Mouse (Mus musculus) fat pad, adult 2 months (tissue): ENCODE measurements around the gene S100pbp.
"Not testable (repeated sequence)": the region's sequence is repeated elsewhere in the genome, so short reads cannot be mapped to it uniquely, and the experiment has no call there.

Source experiments
- DNase-seq: peaks from one replicate; pipeline ENCODE4 v3.0.0-alpha.2; 2011; ENCODE audit warnings: low read depth, low spot score; ENCODE audit errors: extremely low read depth

Gene S100pbp

GRCm38 (mm10) chr4:129221097-129222010, 31.8 kb upstream of the S100pbp start:
- DNase-seq = no peak

DNA sequence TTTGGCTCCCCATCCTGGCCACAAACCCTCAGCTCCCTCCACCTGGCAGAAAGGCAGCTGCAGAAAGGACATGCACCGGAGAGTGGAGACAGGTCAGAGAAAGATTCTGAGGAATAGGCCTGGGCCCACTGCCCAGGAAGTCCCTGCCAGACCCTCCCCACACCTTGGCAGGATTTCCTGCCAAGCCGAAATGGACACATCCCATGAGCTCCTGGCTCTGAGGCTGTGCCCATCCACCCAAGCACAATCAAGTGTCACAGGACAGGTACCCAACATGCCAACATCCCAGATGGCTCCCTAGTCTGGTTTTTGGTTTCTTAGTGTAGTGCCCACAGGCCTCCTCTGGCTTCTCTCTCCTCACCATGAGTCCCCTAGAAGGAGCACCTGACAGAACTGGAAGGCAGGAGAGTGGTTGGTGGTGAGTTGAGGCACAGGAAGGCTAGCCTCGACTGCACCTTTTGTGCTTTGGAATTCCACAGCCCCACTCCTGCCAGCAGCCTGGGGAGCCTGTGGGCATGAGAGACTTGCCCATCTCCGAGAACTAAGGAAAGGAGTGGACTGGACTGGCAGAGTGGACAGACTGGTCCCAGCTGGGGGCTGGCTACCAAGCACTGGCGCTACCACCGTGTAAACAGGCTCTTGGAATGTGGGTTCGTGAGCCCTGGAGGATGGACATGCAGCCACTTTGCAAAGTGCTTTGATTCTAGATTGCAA, 31.0 kb upstream of the S100pbp start:
- no peak for DNase-seq

GRCm38 (mm10) chr4:129219198-129219597, 29.7 kb upstream of the S100pbp start:
- DNase-seq = no peak

GRCm38 (mm10) chr4:129218569-129219175, 29.1 kb upstream of the S100pbp start:
- DNase-seq = no peak

DNA sequence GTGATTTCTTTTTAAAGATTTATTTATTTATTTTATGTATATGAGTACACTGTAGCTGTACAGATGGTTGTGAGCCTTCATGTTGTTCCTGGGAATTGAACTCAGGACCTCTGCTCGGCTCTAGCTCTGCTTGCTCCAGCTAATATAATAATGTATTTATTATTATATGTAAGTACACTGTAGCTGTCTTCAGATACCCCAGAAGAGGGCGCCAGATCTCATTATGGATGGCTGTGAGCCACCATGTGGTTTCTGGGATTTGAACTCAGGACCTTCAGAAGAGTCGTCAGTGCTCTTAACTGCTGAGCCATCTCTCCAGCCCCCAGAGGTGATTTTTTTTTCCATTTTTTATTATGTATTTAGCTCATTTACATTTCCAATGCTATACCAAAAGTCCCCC, 23.0 kb upstream of the S100pbp start:
- not testable (repeated sequence) for DNase-seq

DNA sequence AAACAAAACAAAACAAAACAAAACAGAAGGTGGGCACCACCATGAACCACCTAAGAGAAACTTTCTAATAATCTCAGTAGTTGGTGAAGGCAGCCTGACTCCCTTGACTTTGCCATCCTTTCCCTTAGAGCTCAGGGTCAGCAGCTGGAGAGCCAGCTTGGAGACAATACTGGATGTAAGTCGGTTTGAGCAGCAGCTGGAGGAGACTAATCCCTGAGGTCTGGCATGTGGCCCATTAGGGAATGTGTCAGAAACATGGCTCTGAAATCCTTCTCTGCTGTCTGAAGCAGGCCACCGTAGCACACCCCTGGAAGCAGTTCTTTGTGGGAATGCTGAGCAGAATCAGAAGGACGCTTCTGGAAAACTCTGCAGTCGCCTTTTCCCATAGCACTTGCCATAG, 21.9 kb upstream of the S100pbp start:
- no peak for DNase-seq

DNA sequence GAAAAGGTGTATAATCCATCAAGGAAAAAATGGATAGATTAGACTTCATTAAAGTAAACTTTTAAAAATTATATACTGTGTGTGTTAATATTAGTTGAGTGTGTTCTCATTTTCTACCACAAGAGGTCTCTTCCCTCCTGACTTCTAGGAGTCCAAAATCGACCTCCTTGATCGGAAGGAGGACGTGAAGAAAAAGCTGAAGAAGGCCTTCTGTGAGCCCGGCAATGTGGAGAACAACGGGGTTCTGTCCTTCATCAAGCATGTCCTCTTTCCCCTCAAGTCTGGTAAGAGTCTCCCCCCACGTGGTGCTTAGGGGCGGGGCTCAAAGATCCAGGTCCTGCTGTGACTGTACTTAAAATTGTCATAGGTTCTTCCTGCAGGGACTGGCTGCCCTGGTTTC, 20.0 kb upstream of the S100pbp start:
- DNase-seq = no peak

GRCm38 (mm10) chr4:129206792-129207191, 17.3 kb upstream of the S100pbp start:
- no peak for DNase-seq

- no peak for DNase-seq
These were observed 15.1 kb upstream of the S100pbp start for GRCm38 (mm10) chr4:129204655-129205054.

DNA sequence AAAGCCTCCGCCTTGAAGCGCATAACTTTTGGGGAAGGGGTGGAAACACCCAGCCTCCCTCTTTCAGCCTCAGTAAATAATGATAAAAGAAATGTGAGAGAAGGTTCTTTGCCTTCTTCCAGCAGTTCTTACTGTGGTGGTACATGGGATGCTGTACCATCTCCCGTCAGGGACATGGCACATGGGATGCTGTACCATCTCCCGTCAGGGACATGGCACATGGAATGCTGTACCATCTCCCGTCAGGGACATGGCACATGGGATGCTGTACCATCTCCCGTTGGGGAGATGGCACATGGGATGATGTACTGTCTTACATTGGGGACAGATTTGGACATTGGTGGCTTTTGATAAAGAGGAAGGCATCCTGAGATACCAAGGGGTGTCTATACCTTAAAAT, 8.0 kb upstream of the S100pbp start:
- no peak for DNase-seq

DNA sequence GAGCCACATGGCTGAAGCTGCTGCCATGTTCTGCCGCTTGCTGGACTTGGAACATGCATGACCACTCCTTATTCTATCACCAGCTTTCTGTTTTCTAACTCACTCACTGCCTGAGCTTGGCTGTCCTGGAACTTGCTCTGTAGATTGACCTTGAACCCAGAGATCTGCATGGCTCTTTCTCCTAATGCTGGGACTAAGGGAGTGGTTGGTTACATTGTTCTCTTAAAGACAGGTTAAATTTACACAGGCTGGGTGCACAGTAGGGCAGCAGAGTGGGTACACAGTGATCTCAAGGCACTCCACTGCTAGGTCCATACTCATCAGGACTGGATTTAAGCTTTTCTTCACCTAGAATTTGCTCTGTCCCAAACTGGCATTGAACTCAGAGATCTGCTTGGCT, 4.8 kb upstream of the S100pbp start:
- no peak for DNase-seq

- DNase-seq = no peak
These were observed 2.2 kb upstream of the S100pbp start for GRCm38 (mm10) chr4:129191691-129192090.

- DNase-seq = no peak
These were observed 1.0 kb upstream of the S100pbp start for GRCm38 (mm10) chr4:129190538-129190937.

DNA sequence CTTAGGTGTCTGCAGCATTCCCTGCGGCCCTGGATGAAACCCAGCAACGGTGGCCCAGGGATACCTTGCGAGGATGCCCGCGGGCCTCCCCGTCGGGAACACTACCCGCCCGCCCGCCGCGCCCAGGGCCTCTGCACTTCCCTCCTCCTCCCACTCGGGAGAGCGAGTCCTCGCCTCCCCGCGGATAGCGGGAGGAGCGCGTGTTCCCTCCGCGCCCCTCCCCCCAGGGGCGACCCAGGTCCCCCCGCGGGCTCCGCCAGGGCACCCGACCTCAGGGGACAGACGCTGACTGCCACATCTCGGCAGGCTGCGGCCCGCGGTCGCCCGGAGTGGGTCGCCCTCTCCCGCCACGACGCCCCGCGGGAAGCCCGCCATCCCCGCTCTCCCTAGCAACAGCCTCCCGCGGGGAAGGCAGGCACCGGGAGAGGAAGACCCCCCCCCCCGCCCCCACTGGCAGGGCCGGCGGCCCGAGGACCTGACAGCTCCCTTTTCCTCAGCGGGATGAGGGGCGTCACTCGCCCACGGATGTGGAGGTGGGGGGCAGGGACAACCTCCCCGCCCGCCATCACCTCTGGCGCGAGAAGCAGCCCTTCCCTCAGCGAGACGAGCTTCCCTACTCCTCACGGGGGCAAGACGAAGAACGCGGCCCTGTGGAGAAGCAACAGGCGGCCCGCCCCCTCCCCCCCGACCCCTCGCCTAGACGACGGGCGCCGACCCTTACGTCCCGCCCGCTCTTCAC, 555 bp downstream of the S100pbp start:
- DNase-seq = no peak

- no peak for DNase-seq
These were observed 1.4 kb downstream of the S100pbp start for GRCm38 (mm10) chr4:129188041-129188659.

DNA sequence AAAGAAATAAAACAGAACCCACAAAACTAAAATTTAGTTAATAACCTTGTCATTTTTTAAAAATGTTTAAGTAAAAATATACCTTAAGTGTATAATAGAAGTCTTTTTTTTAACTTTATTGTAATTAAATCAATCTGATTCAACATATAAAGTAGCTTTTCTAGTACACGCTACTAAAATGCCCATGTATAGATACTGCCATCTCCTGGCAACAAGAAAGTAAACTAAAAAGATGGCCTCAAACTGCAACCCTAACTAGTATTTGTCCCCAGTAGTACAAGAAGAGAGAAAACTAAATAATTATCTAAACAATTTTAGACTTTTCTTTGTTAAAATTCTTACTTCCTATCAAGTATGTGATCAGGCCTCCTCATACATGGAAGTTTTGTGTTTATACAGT, 10.0 kb downstream of the S100pbp start:
- no peak for DNase-seq

- DNase-seq = no peak
These were observed 17.0 kb downstream of the S100pbp start for GRCm38 (mm10) chr4:129172529-129172928.

GRCm38 (mm10) chr4:129161581-129162255, 27.8 kb downstream of the S100pbp start:
- no peak for DNase-seq

GRCm38 (mm10) chr4:129161076-129161475, 28.5 kb downstream of the S100pbp start:
- DNase-seq = no peak

DNA sequence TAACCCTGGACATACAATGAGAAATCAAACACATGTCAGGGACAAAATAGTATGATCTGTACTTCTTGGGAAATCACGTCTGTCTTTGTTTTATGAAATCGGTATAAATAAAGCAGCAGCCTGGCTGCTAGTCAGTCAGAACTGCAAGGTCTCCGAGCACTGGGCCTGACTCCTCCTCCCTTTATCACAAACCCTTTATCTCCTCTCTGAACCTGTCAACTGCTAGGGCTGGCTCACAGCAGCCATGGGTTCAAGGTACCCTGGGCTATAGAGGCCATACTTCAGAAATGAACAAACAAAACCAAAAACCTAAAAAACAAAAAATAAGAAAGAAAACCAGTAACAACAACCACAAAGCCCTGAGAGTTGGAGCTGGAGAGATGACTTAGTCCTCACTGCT, 31.0 kb downstream of the S100pbp start:
- DNase-seq = no peak
